Mouse (Mus musculus) C2C12 (cell line): ENCODE measurements around the gene Lnx1.

Experiments
- CEBPB ChIP-seq: IDR thresholded peaks from one replicate; pipeline ENCODE4 v1.6.1; 2011; ENCODE audit warnings: low read depth, mild to moderate bottlenecking, control low read depth, moderate library complexity
- CTCF ChIP-seq: IDR thresholded peaks from one replicate; pipeline ENCODE4 v1.5.1; 2011; ENCODE audit not compliant: control insufficient read depth, insufficient read depth, insufficient read length
- FOSL1 ChIP-seq: IDR thresholded peaks from one replicate; pipeline ENCODE4 v1.8.0; 2011; ENCODE audit warnings: mild to moderate bottlenecking, low read length; ENCODE audit not compliant: poor library complexity, insufficient read depth, severe bottlenecking
- MAX ChIP-seq: IDR thresholded peaks from one replicate; pipeline ENCODE4 v1.6.1; 2011; ENCODE audit warnings: mild to moderate bottlenecking, control low read depth
- MYOD1 ChIP-seq: IDR thresholded peaks from one replicate; pipeline ENCODE4 v1.6.1; 2011; ENCODE audit warnings: low read depth; ENCODE audit not compliant: control insufficient read depth, insufficient read length
- MYOG ChIP-seq: IDR thresholded peaks from one replicate; pipeline ENCODE4 v1.6.1; 2011; ENCODE audit not compliant: control insufficient read depth, insufficient read length; ENCODE audit errors: extremely low read depth
- USF1 ChIP-seq: IDR thresholded peaks from one replicate; pipeline ENCODE4 v1.6.1; 2011; ENCODE audit warnings: low read depth, mild to moderate bottlenecking, control low read depth, moderate library complexity

DNA sequence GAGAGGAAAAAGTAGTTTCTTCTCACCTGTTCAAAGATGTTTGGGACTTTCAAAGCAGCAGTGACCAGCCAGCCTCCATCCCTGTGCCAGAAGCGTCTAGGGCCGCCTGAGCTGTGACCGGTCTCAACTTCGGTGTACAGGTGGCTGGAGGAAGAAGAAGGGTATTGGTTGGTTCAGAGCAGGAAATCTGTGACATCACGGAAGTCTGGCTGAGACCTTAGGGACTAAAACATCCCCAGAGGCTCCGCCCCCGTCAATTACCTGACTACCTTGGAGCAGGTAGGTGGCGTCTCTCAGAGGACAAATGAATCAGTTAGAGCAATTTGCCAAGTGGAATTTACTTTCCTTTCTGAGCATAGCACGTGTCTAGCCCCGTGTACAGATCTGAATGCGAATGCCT lies at the start of gene Lnx1:
- TF ChIP-seq CTCF (no peak), MAX (no peak), MYOD1 (no peak), USF1 (no peak), FOSL1 (no peak), CEBPB (no peak), MYOG (no peak)
